Comparison of ENCODE assay signal across 21 mouse cellular contexts in the genomic region with DNA sequence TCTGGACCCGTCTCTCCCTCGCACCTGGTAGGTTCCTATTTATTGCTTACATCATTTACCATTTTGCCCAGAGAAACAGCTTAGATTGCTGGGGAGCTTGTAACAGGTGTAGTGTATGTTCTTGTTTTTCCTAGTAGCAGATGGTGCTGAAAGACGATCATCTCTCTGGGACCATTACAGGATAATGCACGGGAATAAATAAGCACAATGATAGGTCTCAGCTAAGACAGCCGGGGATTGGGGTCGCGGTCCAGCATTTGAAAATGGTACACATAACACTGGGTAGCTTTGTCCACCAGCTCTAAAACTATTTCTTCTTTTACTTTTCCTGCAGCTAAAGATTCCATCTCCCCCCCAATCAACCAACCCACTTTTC.
DNase-seq lines count a peak whose midpoint lies in the region; ATAC-seq lines count a peak whose summit lies in the region.
"Had no signal": no experiment of that assay in that cellular context is flagged by ENCODE, and none has a peak within 500 bp of the region (broad histone marks: within the 10 kb centered on the region; RNA-seq: fewer than 3 reads in every experiment).

No protein-coding gene starts in this region.

- no peaks in the 10 kb centered on the region for H3K36me3 ChIP-seq in embryonic facial prominence, embryonic 11.5 days (replicated peaks; ENCODE audit: control insufficient read depth, insufficient read depth, low read depth, low read length)
- no peaks in the 10 kb centered on the region for H3K36me3 ChIP-seq in embryonic facial prominence, embryonic 10.5 days (replicated peaks)
- H3K36me3 ChIP-seq in embryonic facial prominence, embryonic 12.5 days = no peaks in the 10 kb centered on the region
- H3K36me3 ChIP-seq in embryonic facial prominence, embryonic 15.5 days = no peaks in the 10 kb centered on the region
- no peaks in the 10 kb centered on the region for H3K36me3 ChIP-seq in neural tube, embryonic 15.5 days
- no peaks in the 10 kb centered on the region for H3K36me3 ChIP-seq in heart, embryonic 11.5 days (ENCODE audit: control insufficient read depth, insufficient read depth, low read length)
- H3K36me3 ChIP-seq: forebrain, embryonic 12.5 days; heart, embryonic 12.5 days; hindbrain, embryonic 10.5 days; hindbrain, embryonic 15.5 days had no signal

- no peak overlapping the region for H3K4me3 ChIP-seq in embryonic facial prominence, embryonic 11.5 days (ENCODE audit: low read depth, low read length)
- H3K4me3 ChIP-seq in embryonic facial prominence, embryonic 10.5 days = no peak overlapping the region
- H3K4me3 ChIP-seq in embryonic facial prominence, embryonic 12.5 days = no peak overlapping the region
- H3K4me3 ChIP-seq in embryonic facial prominence, embryonic 15.5 days (replicated peaks) = no peak overlapping the region
- H3K4me3 ChIP-seq in neural tube, embryonic 15.5 days (replicated peaks) = no peak overlapping the region
- H3K4me3 ChIP-seq in heart, embryonic 11.5 days (ENCODE audit: low read depth, low read length) = no peak overlapping the region
- H3K4me3 ChIP-seq: forebrain, embryonic 12.5 days; heart, embryonic 12.5 days; hindbrain, embryonic 10.5 days; hindbrain, embryonic 15.5 days had no signal

- peak; percentile 9 for DNase-seq in embryonic facial prominence, embryonic 11.5 days (ENCODE audit: low spot score)
- no peak for DNase-seq in embryonic facial prominence, embryonic 10.5 days (ENCODE audit: low spot score)
- DNase-seq: adrenal gland, postnatal 14 days; cerebellum, adult 11-12 months; cerebellum, adult 9-10 months; cerebellum, postnatal 25 days; gastrocnemius, postnatal 10 days; heart, adult 18-20 months had no signal

- 54% methylated on average over 7 of the region's 7 CpGs for WGBS in embryonic facial prominence, embryonic 11.5 days
- WGBS in embryonic facial prominence, embryonic 10.5 days = 61% methylated on average over 7 of the region's 7 CpGs
- WGBS in embryonic facial prominence, embryonic 12.5 days = 41% methylated on average over 7 of the region's 7 CpGs
- 48% methylated on average over 7 of the region's 7 CpGs for WGBS in embryonic facial prominence, embryonic 15.5 days
- WGBS in neural tube, embryonic 15.5 days = 43% methylated on average over 7 of the region's 7 CpGs
- 80% methylated on average over 7 of the region's 7 CpGs for WGBS in heart, embryonic 11.5 days (ENCODE audit: insufficient replicate concordance)

- H3K27ac ChIP-seq in embryonic facial prominence, embryonic 11.5 days (replicated peaks; ENCODE audit: low read depth, low read length) = no peak overlapping the region
- no peak overlapping the region for H3K27ac ChIP-seq in embryonic facial prominence, embryonic 10.5 days (replicated peaks)
- H3K27ac ChIP-seq in embryonic facial prominence, embryonic 12.5 days = no peak overlapping the region
- H3K27ac ChIP-seq in embryonic facial prominence, embryonic 15.5 days (replicated peaks) = no peak overlapping the region
- H3K27ac ChIP-seq in neural tube, embryonic 15.5 days (replicated peaks) = no peak overlapping the region
- H3K27ac ChIP-seq in heart, embryonic 11.5 days (ENCODE audit: low read depth, low read length) = no peak overlapping the region
- H3K27ac ChIP-seq: forebrain, embryonic 12.5 days; hindbrain, embryonic 10.5 days; hindbrain, embryonic 15.5 days had no signal

- H3K4me2 ChIP-seq in embryonic facial prominence, embryonic 11.5 days (ENCODE audit: low read depth, low read length) = no peak overlapping the region
- no peak overlapping the region for H3K4me2 ChIP-seq in embryonic facial prominence, embryonic 12.5 days (replicated peaks)
- no peak overlapping the region for H3K4me2 ChIP-seq in embryonic facial prominence, embryonic 15.5 days (replicated peaks)
- H3K4me2 ChIP-seq in neural tube, embryonic 15.5 days = no peak overlapping the region
- H3K4me2 ChIP-seq in heart, embryonic 11.5 days = no peak overlapping the region
- H3K4me2 ChIP-seq: forebrain, embryonic 12.5 days; heart, embryonic 12.5 days; hindbrain, embryonic 15.5 days had no signal

- H3K4me1 ChIP-seq in embryonic facial prominence, embryonic 11.5 days (ENCODE audit: control insufficient read depth, insufficient read depth, low read length) = no peaks in the 10 kb centered on the region
- H3K4me1 ChIP-seq in embryonic facial prominence, embryonic 10.5 days = peaks cover 17% of the 10 kb centered on the region; the same call in 1 of the 2 replicates
- no peaks in the 10 kb centered on the region for H3K4me1 ChIP-seq in embryonic facial prominence, embryonic 12.5 days
- no peaks in the 10 kb centered on the region for H3K4me1 ChIP-seq in embryonic facial prominence, embryonic 15.5 days
- H3K4me1 ChIP-seq in neural tube, embryonic 15.5 days = peaks cover 4% of the 10 kb centered on the region; the same call in 1 of the 2 replicates
- H3K4me1 ChIP-seq in heart, embryonic 11.5 days (ENCODE audit: control insufficient read depth, insufficient read depth, low read length) = no peaks in the 10 kb centered on the region
- H3K4me1 ChIP-seq: forebrain, embryonic 12.5 days; heart, embryonic 12.5 days; hindbrain, embryonic 10.5 days; hindbrain, embryonic 15.5 days had no signal

- H3K27me3 ChIP-seq in embryonic facial prominence, embryonic 11.5 days (ENCODE audit: control insufficient read depth, insufficient read depth, low read length) = no peaks in the 10 kb centered on the region
- H3K27me3 ChIP-seq in embryonic facial prominence, embryonic 10.5 days (replicated peaks; ENCODE audit: low read depth, poor library complexity, severe bottlenecking) = no peaks in the 10 kb centered on the region
- no peaks in the 10 kb centered on the region for H3K27me3 ChIP-seq in embryonic facial prominence, embryonic 12.5 days
- no peaks in the 10 kb centered on the region for H3K27me3 ChIP-seq in embryonic facial prominence, embryonic 15.5 days
- H3K27me3 ChIP-seq in neural tube, embryonic 15.5 days (replicated peaks) = no peaks in the 10 kb centered on the region
- no peaks in the 10 kb centered on the region for H3K27me3 ChIP-seq in heart, embryonic 11.5 days (ENCODE audit: control insufficient read depth, insufficient read depth, low read length)
- H3K27me3 ChIP-seq: CH12.LX; forebrain, embryonic 12.5 days; heart, embryonic 12.5 days; hindbrain, embryonic 15.5 days had no signal

- H3K9ac ChIP-seq in embryonic facial prominence, embryonic 11.5 days (replicated peaks; ENCODE audit: low read length) = no peak overlapping the region
- H3K9ac ChIP-seq in embryonic facial prominence, embryonic 12.5 days = no peak overlapping the region
- H3K9ac ChIP-seq in embryonic facial prominence, embryonic 15.5 days = no peak overlapping the region
- no peak overlapping the region for H3K9ac ChIP-seq in neural tube, embryonic 15.5 days (replicated peaks)
- no peak overlapping the region for H3K9ac ChIP-seq in heart, embryonic 11.5 days (ENCODE audit: low read depth, low read length)
- H3K9ac ChIP-seq: forebrain, embryonic 12.5 days; heart, embryonic 12.5 days; hindbrain, embryonic 15.5 days had no signal

- ATAC-seq in embryonic facial prominence, embryonic 11.5 days (replicated peaks; ENCODE audit: insufficient number of reproducible peaks, low FRiP score, low TSS enrichment, low read depth) = no peak
- 0 out of 2 replicates have a peak, but pooled peaks have one; percentile 60 for ATAC-seq in embryonic facial prominence, embryonic 12.5 days (ENCODE audit: insufficient number of reproducible peaks, insufficient read depth, low FRiP score, low TSS enrichment)
- peak; percentile 73 for ATAC-seq in embryonic facial prominence, embryonic 15.5 days (ENCODE audit: insufficient number of reproducible peaks, low FRiP score, low TSS enrichment, low read depth)
- ATAC-seq in neural tube, embryonic 15.5 days (ENCODE audit: low FRiP score) = 0 out of 2 replicates have a peak, but pooled peaks have one; percentile 38
- ATAC-seq in heart, embryonic 11.5 days (replicated peaks; ENCODE audit: insufficient number of reproducible peaks, low FRiP score, low TSS enrichment) = no peak
- ATAC-seq: activated CD4-positive, CD25-positive, alpha-beta regulatory T cell, adult 4 months; forebrain, embryonic 16.5 days; inflammation-experienced regulatory T-cells, adult 6 months; Patski had no signal

- no peaks in the 10 kb centered on the region for H3K9me3 ChIP-seq in embryonic facial prominence, embryonic 11.5 days (replicated peaks; ENCODE audit: control insufficient read depth, low read length)
- H3K9me3 ChIP-seq in embryonic facial prominence, embryonic 10.5 days = no peaks in the 10 kb centered on the region
- H3K9me3 ChIP-seq in embryonic facial prominence, embryonic 12.5 days = no peaks in the 10 kb centered on the region
- H3K9me3 ChIP-seq in embryonic facial prominence, embryonic 15.5 days (replicated peaks) = no peaks in the 10 kb centered on the region
- no peaks in the 10 kb centered on the region for H3K9me3 ChIP-seq in neural tube, embryonic 15.5 days (replicated peaks)
- H3K9me3 ChIP-seq in heart, embryonic 11.5 days (replicated peaks; ENCODE audit: control insufficient read depth, low read length) = no peaks in the 10 kb centered on the region
- H3K9me3 ChIP-seq: forebrain, embryonic 12.5 days; heart, embryonic 12.5 days; hindbrain, embryonic 10.5 days; hindbrain, embryonic 15.5 days had no signal

Comparison
In these comparisons a context has a peak if more than half of its experiments do, and no peak if none do; other contexts are left out.
1. ATAC-seq: peak in embryonic facial prominence, embryonic 12.5 days (single experiment), embryonic facial prominence, embryonic 15.5 days (single experiment) and neural tube, embryonic 15.5 days (single experiment); none in embryonic facial prominence, embryonic 11.5 days (single experiment) and heart, embryonic 11.5 days (single experiment).